Mouse (Mus musculus) liver, adult 2 months (tissue): ENCODE results near the gene Tmprss4. TPM values are rescaled to one million over a fixed set of nuclear protein-coding genes. Genes with fewer than 3 reads are reported as not detected.

ENCODE experiments used
- DNase-seq: peaks from one replicate; pipeline ENCODE4 v3.0.0-alpha.2; 2011; ENCODE audit warnings: low read depth, low spot score; ENCODE audit errors: extremely low read depth
- H3K27ac ChIP-seq: fragments of 200-500 bp; replicated peaks from 2 replicates; pipeline ENCODE4 v1.5.1; 2012; ENCODE audit warnings: low read depth, mild to moderate bottlenecking, control low read depth, inconsistent platforms, low read length; ENCODE audit not compliant: insufficient read depth
- H3K27me3 ChIP-seq: fragments of 200-500 bp; 2 replicates; pipeline ENCODE4 v1.6.1; 2012; ENCODE audit warnings: mild to moderate bottlenecking, moderate library complexity, low read length, inconsistent platforms; ENCODE audit not compliant: control insufficient read depth, insufficient read depth
- H3K36me3 ChIP-seq: fragments of 200-500 bp; 2 replicates; pipeline ENCODE4 v1.6.1; 2012; ENCODE audit warnings: low read length, inconsistent platforms; ENCODE audit not compliant: control insufficient read depth, insufficient read depth
- H3K4me1 ChIP-seq: fragments of 200-500 bp; 2 replicates; pipeline ENCODE4 v1.6.1; 2011; ENCODE audit warnings: low read length; ENCODE audit not compliant: control insufficient read depth, insufficient read depth
- H3K4me3 ChIP-seq: fragments of 200-500 bp; 2 replicates; pipeline ENCODE4 v1.5.1; 2011; ENCODE audit warnings: low read depth, mild to moderate bottlenecking, control low read depth, low read length, moderate library complexity; ENCODE audit not compliant: insufficient read depth
- H3K79me2 ChIP-seq: fragments of 200-500 bp; 2 replicates; pipeline ENCODE4 v1.6.1; 2012; ENCODE audit warnings: inconsistent platforms, mild to moderate bottlenecking, low read length, moderate library complexity; ENCODE audit not compliant: control insufficient read depth, insufficient read depth
- H3K9ac ChIP-seq: fragments of 200-500 bp; 2 replicates; pipeline ENCODE4 v1.6.1; 2012; ENCODE audit warnings: low read depth, mild to moderate bottlenecking, control low read depth, inconsistent platforms, low read length
- CTCF ChIP-seq: fragments of 200-500 bp; IDR thresholded peaks from 2 replicates; pipeline ENCODE4 v1.5.1; 2011; ENCODE audit warnings: low read depth, low read length, control low read depth
- POLR2A ChIP-seq: fragments of 200-500 bp; IDR thresholded peaks from 2 replicates; pipeline ENCODE4 v1.6.1; 2011; ENCODE audit warnings: low read length, control low read depth; ENCODE audit not compliant: insufficient read depth; ENCODE audit errors: extremely low read depth
- WGBS: fragments of 180-500 bp; shearing (Covaris S2); methylation state at CpG from one replicate; pipeline ENCODE4 v1.1.7; 2018; 5-methylcytosine and 5-hydroxymethylcytosine counted together
- polyA plus RNA-seq: library from polyadenylated mRNA; depleted of rRNA; stranded (reverse); fragments of >200 nt; gene quantifications from 2 replicates; pipeline ENCODE4 v1.2.3, GENCODE M21; 2012
- total RNA-seq: library from RNA; depleted of rRNA; stranded (reverse); fragments of >200 nt; gene quantifications from 2 replicates; pipeline ENCODE4 v1.2.3, GENCODE M21; 2014

The Tmprss4 gene
- total and polyA plus RNA-seq, 2 experiments = 0.37 to 0.43 TPM

DNA sequence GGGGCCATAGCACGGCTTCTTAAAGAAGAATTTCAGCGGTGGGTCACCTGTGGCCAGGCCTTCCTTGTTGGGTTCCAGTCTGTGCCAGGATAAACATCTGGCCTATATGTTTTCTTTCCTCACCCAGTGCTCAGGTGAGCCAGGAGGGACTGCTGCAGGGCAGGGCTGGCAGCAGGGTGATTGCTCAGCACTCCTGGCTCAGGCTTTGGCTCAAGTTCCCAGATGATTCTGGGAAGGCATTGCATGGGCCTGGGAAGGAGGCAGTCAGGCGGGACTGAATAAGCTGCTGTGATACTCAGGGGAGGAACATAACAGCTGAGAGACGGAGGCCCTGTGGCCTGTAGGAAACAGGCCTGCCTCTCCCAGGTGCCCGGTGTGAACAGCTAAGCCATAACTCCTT lies 1.3 kb upstream of the Tmprss4 start:
- peaks cover 16% of the 10 kb centered on the region; the same call in 1 of the 2 replicates for H3K4me1 ChIP-seq
- H3K27ac ChIP-seq = no peak overlapping the region
- no peak for DNase-seq

DNA sequence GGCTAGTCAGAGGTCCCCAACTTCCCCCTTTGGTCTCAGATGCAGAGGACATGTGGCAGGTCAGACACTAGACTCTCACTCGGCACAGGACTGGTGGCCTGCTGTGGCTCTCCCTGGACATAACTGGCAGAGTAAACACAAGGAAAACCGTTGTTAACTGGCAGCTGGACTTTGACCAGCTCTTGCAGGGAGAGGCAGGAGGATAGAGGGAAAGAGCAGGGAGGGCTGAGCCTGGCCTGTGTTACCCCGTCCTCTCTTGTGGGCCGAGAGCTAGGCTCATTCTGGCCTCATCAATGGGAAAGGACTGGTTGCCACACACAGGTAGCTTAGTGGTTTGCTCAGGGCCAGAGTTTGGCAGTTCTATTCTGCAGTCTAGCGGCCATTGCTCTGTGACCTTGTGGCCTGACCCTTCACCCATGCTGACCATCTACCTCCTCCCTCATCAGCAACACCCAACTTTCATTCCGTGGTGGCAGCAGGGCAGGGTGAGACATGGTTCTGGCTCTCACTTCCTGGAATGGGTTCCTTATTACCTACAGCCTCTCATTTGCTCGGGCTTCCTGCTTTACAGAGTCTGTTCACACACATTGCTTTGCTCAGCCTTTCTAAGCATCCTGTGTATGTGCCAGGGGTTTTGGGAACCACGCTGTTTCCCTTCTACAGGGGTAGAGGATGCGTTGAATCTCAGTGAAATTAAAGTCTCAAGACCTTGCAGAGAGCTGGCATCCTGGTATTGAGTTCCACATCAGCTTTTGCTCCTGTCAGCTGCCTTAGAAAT lies 1.7 kb downstream of the Tmprss4 start:
- no peaks in the 10 kb centered on the region for H3K36me3 ChIP-seq
- TF ChIP-seq POLR2A = no peak
- no peak for TF ChIP-seq CTCF
- WGBS = 38% methylated on average over 9 of the region's 9 CpGs
- peaks cover 16% of the 10 kb centered on the region; the same call in 1 of the 2 replicates for H3K4me1 ChIP-seq
- H3K9ac ChIP-seq = 0 out of 2 replicates have a peak overlapping the region, but pooled peaks have one; percentile 4
- H3K4me3 ChIP-seq = no peak overlapping the region
- H3K79me2 ChIP-seq = no peaks in the 10 kb centered on the region
- no peaks in the 10 kb centered on the region for H3K27me3 ChIP-seq
- peak; percentile 95 for DNase-seq
- H3K27ac ChIP-seq = peak overlapping the region; percentile 86

More for the DNA sequence above, 1.3 kb upstream of the Tmprss4 start:
- H3K9ac ChIP-seq = no peak overlapping the region
- H3K79me2 ChIP-seq = no peaks in the 10 kb centered on the region
- no peaks in the 10 kb centered on the region for H3K27me3 ChIP-seq
- H3K4me3 ChIP-seq = no peak overlapping the region
- TF ChIP-seq CTCF = no peak
- TF ChIP-seq POLR2A = no peak
- WGBS = 77% methylated on average over 5 of the region's 5 CpGs
- no peaks in the 10 kb centered on the region for H3K36me3 ChIP-seq

DNA sequence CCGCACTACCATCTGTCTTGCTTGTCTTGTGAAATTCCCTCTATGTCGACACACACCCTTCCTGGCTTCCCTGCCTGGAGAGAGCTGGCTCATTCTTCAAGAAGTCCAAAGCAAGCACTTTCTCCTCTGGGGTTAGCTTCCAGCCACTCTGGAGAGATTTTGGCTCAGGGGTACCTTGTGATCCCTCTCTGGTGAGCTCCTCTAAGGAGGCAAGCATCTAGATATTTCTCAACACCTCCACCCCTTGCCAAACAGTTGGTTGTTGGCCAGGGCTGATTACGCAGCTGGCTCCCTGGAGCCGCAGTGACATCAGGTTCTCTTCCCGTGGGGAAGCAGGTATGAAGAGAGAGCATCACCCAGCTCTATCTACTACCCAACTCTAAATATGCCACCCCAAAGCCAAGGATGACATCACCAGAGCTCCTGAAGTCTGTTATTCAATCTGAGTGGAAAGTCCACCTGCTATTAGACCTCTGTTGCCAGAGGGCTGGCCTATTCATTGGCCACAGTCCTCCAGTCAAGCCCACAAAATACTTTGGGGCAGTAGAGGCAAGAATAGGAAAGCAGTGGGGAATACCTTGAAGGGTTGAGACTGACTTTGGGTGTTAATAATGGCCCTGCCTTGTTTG lies 2.5 kb downstream of the Tmprss4 start:
- Histone ChIP-seq H3K79me2 (no peaks in the 10 kb centered on the region), H3K36me3 (no peaks in the 10 kb centered on the region), H3K4me1 (peaks cover 16% of the 10 kb centered on the region; the same call in 1 of the 2 replicates), H3K4me3 (no peak overlapping the region), H3K27ac (peak overlapping the region; percentile 86), H3K27me3 (no peaks in the 10 kb centered on the region), H3K9ac (no peak overlapping the region)
- no peak for TF ChIP-seq CTCF
- TF ChIP-seq POLR2A = no peak
- WGBS = 23% methylated on average over 5 of the region's 5 CpGs
- DNase-seq = peak; percentile 88

DNA sequence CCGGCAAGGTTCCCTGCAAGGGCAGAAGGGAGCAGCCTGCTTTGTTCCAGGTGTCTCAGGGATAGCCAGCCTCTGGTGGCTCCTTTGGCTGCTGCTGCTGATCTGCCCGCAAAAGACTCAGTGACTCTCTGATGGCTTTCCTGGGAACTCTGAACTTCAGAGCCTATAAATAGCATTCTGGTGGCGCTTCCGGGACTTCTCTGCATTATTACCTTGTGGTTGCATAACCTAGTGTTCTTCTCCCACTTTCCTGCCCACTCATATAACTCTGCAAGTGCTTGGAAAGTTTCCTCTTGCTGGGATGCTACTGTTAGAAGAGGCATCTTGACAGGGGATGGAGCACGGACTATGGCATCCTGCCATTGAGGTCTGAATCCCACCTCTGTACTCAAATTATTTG lies 6.3 kb downstream of the Tmprss4 start:
- Histone ChIP-seq H3K4me1 (peaks cover 18% of the 10 kb centered on the region), H3K27me3 (no peaks in the 10 kb centered on the region), H3K27ac (no peak overlapping the region), H3K4me3 (no peak overlapping the region), H3K9ac (no peak overlapping the region), H3K36me3 (no peaks in the 10 kb centered on the region), H3K79me2 (no peaks in the 10 kb centered on the region)
- no peak for DNase-seq
- no peak for TF ChIP-seq POLR2A
- no peak for TF ChIP-seq CTCF
- 83% methylated on average over 5 of the region's 5 CpGs for WGBS

DNA sequence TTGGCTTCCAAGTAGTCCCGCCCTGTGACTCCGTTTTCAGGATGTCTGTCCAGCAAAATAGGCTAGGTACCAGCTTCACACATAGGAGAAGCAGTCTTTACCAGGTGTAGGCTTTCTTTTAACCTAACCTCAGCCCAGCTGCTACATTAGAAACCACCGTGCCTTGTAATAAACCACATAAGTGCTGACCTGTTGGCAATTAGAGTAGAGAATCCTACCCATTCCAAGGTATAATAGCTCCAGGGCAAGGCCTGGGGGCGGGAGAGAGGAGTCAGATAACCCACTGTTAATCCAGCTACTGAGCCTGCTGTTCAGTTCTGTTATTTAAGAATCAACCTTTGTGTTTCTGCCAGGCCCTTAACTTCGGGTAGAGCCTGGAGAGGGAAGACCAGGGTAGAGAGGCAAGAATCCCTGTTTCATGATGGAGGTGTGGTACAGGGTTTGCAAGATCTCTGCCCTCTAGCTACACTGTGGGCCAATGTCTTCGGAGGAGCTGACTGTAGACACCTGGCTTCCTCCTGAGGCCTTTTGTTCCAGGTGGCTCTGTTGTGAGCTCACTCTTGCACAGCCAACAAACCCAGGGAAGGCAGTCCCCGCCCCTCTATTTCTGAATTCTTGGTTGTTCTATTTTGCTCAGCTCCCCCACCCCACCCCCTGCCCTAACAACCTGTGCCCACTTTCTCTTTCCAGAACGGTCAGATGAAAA lies 7.6 kb downstream of the Tmprss4 start:
- H3K79me2 ChIP-seq = no peaks in the 10 kb centered on the region
- H3K4me1 ChIP-seq = peaks cover 10% of the 10 kb centered on the region
- H3K4me3 ChIP-seq = no peak overlapping the region
- no peak overlapping the region for H3K9ac ChIP-seq
- WGBS = 91% methylated on average over 8 of the region's 8 CpGs
- H3K27ac ChIP-seq = no peak overlapping the region
- no peaks in the 10 kb centered on the region for H3K27me3 ChIP-seq
- no peak for DNase-seq
- no peaks in the 10 kb centered on the region for H3K36me3 ChIP-seq
- TF ChIP-seq CTCF (no peak), POLR2A (no peak)

DNA sequence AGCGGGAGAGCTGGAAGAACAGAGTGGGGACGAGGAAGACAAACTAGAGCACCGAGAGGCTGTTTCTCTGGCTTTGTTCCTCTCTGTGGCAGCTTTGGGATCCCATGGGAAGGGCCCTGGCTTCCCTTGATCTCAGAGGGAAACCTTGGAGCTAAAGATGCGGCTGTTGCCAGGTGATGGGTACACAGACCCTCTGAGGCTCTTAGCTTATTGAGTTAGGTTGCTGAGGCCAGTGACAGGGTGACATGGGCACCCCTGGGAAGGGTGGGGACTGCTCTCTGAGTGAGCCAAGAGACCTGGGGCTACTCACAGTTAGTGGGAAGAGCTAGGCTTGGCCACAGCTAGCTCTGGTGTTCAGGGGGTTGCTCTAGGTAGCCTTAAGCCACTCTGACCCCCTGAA lies 8.4 kb downstream of the Tmprss4 start:
- DNase-seq = no peak
- Histone ChIP-seq H3K27ac (no peak overlapping the region), H3K79me2 (no peaks in the 10 kb centered on the region), H3K36me3 (no peaks in the 10 kb centered on the region), H3K27me3 (no peaks in the 10 kb centered on the region), H3K4me3 (no peak overlapping the region), H3K9ac (no peak overlapping the region), H3K4me1 (peaks cover 5% of the 10 kb centered on the region)
- TF ChIP-seq CTCF = no peak
- TF ChIP-seq POLR2A = no peak
- WGBS = 84% methylated on average over 4 of the region's 4 CpGs
